Mouse (Mus musculus): ENCODE data around the gene Tcn2.

Tcn2 gene

DNA sequence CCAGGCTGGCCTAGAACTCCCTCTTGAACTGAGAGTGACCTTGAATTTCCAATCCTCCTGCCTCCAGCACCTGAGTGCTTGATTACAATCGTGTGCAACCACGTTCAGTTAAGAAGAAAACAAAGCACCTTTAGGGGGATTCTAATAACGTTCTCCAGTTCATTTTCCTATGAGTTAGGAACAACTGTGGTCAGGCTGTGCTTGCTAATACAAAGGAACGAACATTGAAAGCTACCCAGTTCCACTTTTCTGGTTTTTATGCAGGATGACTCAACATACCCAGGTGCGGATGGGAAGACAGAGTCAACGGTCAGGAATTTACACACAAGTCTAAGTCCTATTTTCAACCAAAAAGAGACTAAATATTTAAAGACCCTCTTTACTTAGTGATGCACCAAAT, 38.0 kb downstream of the Tcn2 start:
- no peak for DNase-seq

DNA sequence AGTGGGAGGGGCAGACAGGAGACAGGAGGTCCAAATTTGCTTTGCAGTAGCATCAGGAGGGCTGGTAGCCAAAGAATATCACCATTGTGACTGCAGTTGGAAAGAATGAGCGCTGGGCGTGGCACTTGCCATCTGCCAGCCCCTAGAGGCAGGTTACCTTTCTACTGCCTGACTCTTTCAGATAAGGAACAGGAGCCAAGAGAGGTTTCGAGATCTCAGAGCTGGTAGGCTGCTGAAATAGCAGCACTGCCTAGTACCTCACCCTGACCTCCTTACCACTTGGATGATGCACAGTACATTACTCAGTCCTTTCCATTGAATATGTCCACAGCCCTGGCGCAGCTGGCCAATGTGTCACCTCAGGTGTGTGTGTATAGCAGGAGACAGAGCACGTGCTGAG, 44.6 kb downstream of the Tcn2 start:
- no peak for DNase-seq

DNA sequence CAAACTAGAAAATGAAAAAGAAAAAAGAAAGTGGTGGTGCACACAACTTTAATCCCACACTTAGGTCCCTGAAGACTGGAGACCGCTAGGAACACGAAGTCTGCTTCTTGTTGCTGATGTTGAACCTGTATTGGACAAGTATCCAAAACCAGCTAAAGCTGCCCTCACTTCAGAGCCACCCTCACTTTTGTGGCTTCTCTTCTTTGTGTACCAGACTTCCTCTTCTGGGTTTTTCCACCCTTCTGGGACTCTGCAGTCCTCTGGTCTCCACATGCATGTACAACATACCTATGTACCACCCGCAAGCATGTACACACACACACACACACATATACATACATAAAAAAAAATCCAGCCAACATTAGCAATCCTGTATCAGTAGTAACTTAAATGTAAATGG, 48.2 kb downstream of the Tcn2 start:
- no peak for DNase-seq

DNA sequence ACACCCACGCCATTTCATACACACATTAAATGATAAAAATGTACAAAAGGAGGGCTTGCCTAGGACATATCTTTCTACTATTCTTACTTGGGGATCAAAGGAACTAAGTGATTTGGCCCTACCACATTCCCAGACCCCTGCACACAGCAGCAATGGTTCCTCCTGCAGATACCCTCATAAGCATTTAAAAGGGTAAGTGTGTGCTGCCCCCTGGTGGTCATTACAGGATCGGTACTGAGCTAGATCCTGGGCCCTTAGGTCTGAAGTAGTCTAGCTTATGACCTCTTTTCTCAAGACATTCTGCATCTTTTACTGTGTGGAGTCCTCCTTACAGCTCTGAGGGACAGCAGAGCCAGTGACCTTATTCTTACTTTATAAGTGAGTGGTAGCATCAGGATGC, 52.1 kb downstream of the Tcn2 start:
- peak; percentile 42 to 67 for DNase-seq

DNA sequence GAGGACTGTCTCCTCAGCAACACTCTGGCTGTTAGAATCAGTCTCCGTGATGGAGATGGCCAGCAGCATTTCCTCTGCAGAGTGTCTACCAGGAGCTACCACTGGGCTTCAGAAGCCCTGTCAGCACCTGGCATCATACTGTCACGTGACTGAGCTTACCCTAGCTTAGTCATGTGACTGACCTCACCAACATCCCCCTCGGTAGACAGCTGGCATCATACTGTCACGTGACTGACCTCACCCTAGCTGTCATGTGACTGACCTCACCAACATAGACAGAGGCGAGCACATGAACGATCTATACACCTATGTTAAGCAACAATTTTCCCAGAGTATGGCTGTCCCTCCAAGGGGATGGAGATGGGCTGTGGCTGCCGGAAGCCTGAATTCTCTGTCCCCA, 53.3 kb downstream of the Tcn2 start:
- DNase-seq = no peak

DNA sequence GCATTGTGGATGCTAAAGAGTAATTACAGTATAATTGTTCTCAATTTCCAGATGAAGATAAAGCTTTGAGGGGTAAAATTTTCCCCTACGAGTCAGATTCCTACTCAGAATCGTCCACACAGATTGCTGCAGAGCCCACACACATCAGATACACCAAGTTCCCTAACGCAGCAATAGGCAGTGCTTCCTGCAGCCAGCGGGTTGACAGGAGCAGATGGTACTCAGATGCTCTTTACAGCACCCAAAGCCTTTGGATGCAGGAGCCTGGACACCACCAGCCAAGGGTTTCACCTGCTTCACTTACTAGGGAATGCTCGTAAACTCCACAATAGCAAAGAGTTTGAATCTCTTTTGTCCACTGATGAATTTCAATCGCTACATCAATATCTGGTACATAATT, 55.5 kb downstream of the Tcn2 start:
- no peak for DNase-seq
